9 mouse cellular contexts compared by ENCODE assay signal in genomic region chr4:145300210-145300927, GRCm38 (mm10). TPM values are rescaled to one million over a fixed set of nuclear protein-coding genes. Genes with fewer than 3 reads are reported as not detected.
DNase-seq lines count a peak whose midpoint lies in the region; ATAC-seq and TF ChIP-seq lines count a peak whose summit lies in the region.
"Had no signal": no experiment of that assay in that cellular context is flagged by ENCODE, and none has a peak within 500 bp of the region (broad histone marks: within the 10 kb centered on the region; RNA-seq: fewer than 3 reads in every experiment).

No protein-coding gene starts in this region.

- H3K9ac ChIP-seq in CH12.LX (ENCODE audit: insufficient read depth, low read depth) = 0 out of 2 replicates have a peak overlapping the region, but pooled peaks have one; percentile 6
- H3K9ac ChIP-seq in stomach, embryonic 16.5 days (ENCODE audit: low read length) = no peak overlapping the region

- peaks cover 16 to 49% of the 10 kb centered on the region in 2 experiments for H3K4me1 ChIP-seq in CH12.LX (ENCODE audit: control insufficient read depth in 1 of 2, insufficient read depth in 2 of 2)
- H3K4me1 ChIP-seq in stomach, embryonic 16.5 days (ENCODE audit: control insufficient read depth, insufficient read depth, low read length) = no peaks in the 10 kb centered on the region; the same call in 1 of the 2 replicates
- no peaks in the 10 kb centered on the region for H3K4me1 ChIP-seq in forebrain, embryonic 10.5 days

- H3K9me3 ChIP-seq in CH12.LX (replicated peaks; ENCODE audit: low read length) = no peaks in the 10 kb centered on the region
- no peaks in the 10 kb centered on the region for H3K9me3 ChIP-seq in stomach, embryonic 16.5 days (replicated peaks; ENCODE audit: control insufficient read depth, low read length)
- no peaks in the 10 kb centered on the region for H3K9me3 ChIP-seq in forebrain, embryonic 10.5 days
- H3K9me3 ChIP-seq: limb, embryonic 10.5 days had no signal

- H3K27ac ChIP-seq in CH12.LX (ENCODE audit: insufficient read depth, low read depth) = peak overlapping the region; percentile 78
- no peak overlapping the region for H3K27ac ChIP-seq in stomach, embryonic 16.5 days (ENCODE audit: low read length)
- H3K27ac ChIP-seq in forebrain, embryonic 10.5 days = no peak overlapping the region
- H3K27ac ChIP-seq: limb, embryonic 10.5 days had no signal

- TF ChIP-seq RAD21 in CH12.LX (IDR thresholded peaks at IDR 0.05; ENCODE audit: low read depth, low read length) = peak; percentile 15

- peaks cover 15 to 39% of the 10 kb centered on the region in 2 experiments for H3K36me3 ChIP-seq in CH12.LX (replicated peaks in 1 of 2; ENCODE audit: control insufficient read depth in 1 of 2, insufficient read depth in 1 of 2, low read length in 1 of 2)
- H3K36me3 ChIP-seq in stomach, embryonic 16.5 days (ENCODE audit: control insufficient read depth, insufficient read depth, low read length) = no peaks in the 10 kb centered on the region
- H3K36me3 ChIP-seq in forebrain, embryonic 10.5 days (replicated peaks) = no peaks in the 10 kb centered on the region
- H3K36me3 ChIP-seq: limb, embryonic 10.5 days had no signal

- no peaks in the 10 kb centered on the region for H3K27me3 ChIP-seq in CH12.LX (replicated peaks)
- no peaks in the 10 kb centered on the region for H3K27me3 ChIP-seq in stomach, embryonic 16.5 days (ENCODE audit: control insufficient read depth, insufficient read depth, low read length)
- no peaks in the 10 kb centered on the region for H3K27me3 ChIP-seq in forebrain, embryonic 10.5 days (ENCODE audit: poor library complexity, severe bottlenecking)

- in situ Hi-C loops in CH12.LX (cut with MboI; ENCODE audit: low pct_ligation_motif_present, low pct_unique_long_range_greater_than_20kb, low sequenced_read_pairs) = no loop called here

- 31% methylated on average over 11 of the region's 12 CpGs for WGBS in stomach, embryonic 16.5 days
- WGBS in forebrain, embryonic 10.5 days = 70% methylated on average over 11 of the region's 12 CpGs

- peak overlapping the region; percentile 47; the same call in 1 of the 2 replicates for H3K4me2 ChIP-seq in CH12.LX (ENCODE audit: insufficient read depth, low read depth, poor library complexity, severe bottlenecking)
- no peak overlapping the region for H3K4me2 ChIP-seq in stomach, embryonic 16.5 days (ENCODE audit: low read depth, low read length)

- TF ChIP-seq EP300 in CH12.LX (IDR thresholded peaks at IDR 0.05; ENCODE audit: low read length) = peak; percentile 91

- no peak for TF ChIP-seq CTCF in CH12.LX (conservative IDR thresholded peaks at IDR 0.05 in 1 of 2, IDR thresholded peaks at IDR 0.05 in 1 of 2; ENCODE audit: low read depth in 2 of 2, low read length in 2 of 2)

- H3K79me2 ChIP-seq in CH12.LX (replicated peaks; ENCODE audit: control insufficient read depth, extremely low read depth, insufficient read depth, poor library complexity, severe bottlenecking) = no peaks in the 10 kb centered on the region

- H3K4me3 ChIP-seq in CH12.LX (replicated peaks in 1 of 3; ENCODE audit: low read depth in 2 of 3, low read length in 2 of 3, poor library complexity in 1 of 3) = no peak overlapping the region
- H3K4me3 ChIP-seq in stomach, embryonic 16.5 days (replicated peaks; ENCODE audit: low read length) = no peak overlapping the region
- no peak overlapping the region for H3K4me3 ChIP-seq in forebrain, embryonic 10.5 days
- H3K4me3 ChIP-seq: limb, embryonic 10.5 days had no signal

- dilution Hi-C loops in CH12.LX (cut with MboI; ENCODE audit: extremely low pct_ligation_motif_present, extremely low pct_unique_long_range_greater_than_20kb, low sequenced_read_pairs) = no loop called here

- peak; percentile 87 for ATAC-seq in common myeloid progenitor, adult 5-6 weeks (replicated peaks; ENCODE audit: low read depth, poor library complexity, severe bottlenecking)
- ATAC-seq in stomach, embryonic 16.5 days (ENCODE audit: insufficient read depth, low FRiP score) = peak; percentile 42; the same call in 1 of the 2 replicates

- TF ChIP-seq POLR2A in CH12.LX (IDR thresholded peaks at IDR 0.05; ENCODE audit: low read depth, low read length) = peak; percentile 26; the same call in 1 of the 2 replicates

- peak; percentile 97 for DNase-seq in CH12.LX (ENCODE audit: extremely low read depth)
- DNase-seq in lung, postnatal 4 days = peak; percentile 22 to 32
- DNase-seq in adrenal gland, postnatal 36 days = no peak
- no peak for DNase-seq in Muller cell, postnatal 12 days (ENCODE audit: inconsistent ontology term)
- DNase-seq in forebrain, embryonic 10.5 days (ENCODE audit: extremely low spot score, low spot score) = no peak
- DNase-seq: gastrocnemius, postnatal 10 days had no signal

TF ChIP-seq in CH12.LX, 34 proteins besides CTCF, POLR2A, EP300 and RAD21:
- TF ChIP-seq ELF1 (IDR thresholded peaks at IDR 0.05; ENCODE audit: low read depth, low read length) (peak; percentile 95), ETS1 (conservative IDR thresholded peaks at IDR 0.05; ENCODE audit: low read depth, low read length) (peak; percentile 97), MAX (IDR thresholded peaks at IDR 0.05; ENCODE audit: low read length) (peak; percentile 5; the same call in 1 of the 2 replicates), ZNF384 (IDR thresholded peaks at IDR 0.05; ENCODE audit: low read depth, low read length) (peak; percentile 90), JUN (IDR thresholded peaks at IDR 0.05; ENCODE audit: insufficient read depth, low read depth, low read length) (peak; percentile 26; the same call in 1 of the 2 replicates), TCF12 (IDR thresholded peaks at IDR 0.05; ENCODE audit: low read depth, low read length) (peak; percentile 95), ZKSCAN1 (IDR thresholded peaks at IDR 0.05; ENCODE audit: borderline replicate concordance, low read depth, low read length) (no peak; the same call in 1 of the 2 replicates), BHLHE40 (IDR thresholded peaks at IDR 0.05; ENCODE audit: low read depth, low read length) (peak; percentile 86), MAZ (IDR thresholded peaks at IDR 0.05; ENCODE audit: low read depth, low read length) (peak; percentile 94), IRF4 (IDR thresholded peaks at IDR 0.05; ENCODE audit: low read depth, low read length) (peak; percentile 97), NELFE (IDR thresholded peaks at IDR 0.05; ENCODE audit: low read depth, low read length) (0 out of 2 replicates have a peak, but pooled peaks have one; percentile 31), RCOR1 (conservative IDR thresholded peaks at IDR 0.05; ENCODE audit: low read depth, low read length) (peak; percentile 84), MEF2A (IDR thresholded peaks at IDR 0.05; ENCODE audit: borderline replicate concordance, low read depth, low read length) (peak; percentile 86), USF1 (IDR thresholded peaks at IDR 0.05; ENCODE audit: low read depth, low read length) (no peak), GABPA (IDR thresholded peaks at IDR 0.05; ENCODE audit: insufficient replicate concordance, low read depth, low read length) (no peak), CHD2 (IDR thresholded peaks at IDR 0.05; ENCODE audit: low read length) (peak; percentile 42; the same call in 1 of the 2 replicates), HCFC1 (IDR thresholded peaks at IDR 0.05; ENCODE audit: low read depth, low read length) (peak; percentile 47), TBP (conservative IDR thresholded peaks at IDR 0.05; ENCODE audit: low read depth, low read length) (peak; percentile 56; the same call in 1 of the 2 replicates), CHD1 (IDR thresholded peaks at IDR 0.05; ENCODE audit: low read depth, low read length) (no peak), SIN3A (IDR thresholded peaks at IDR 0.05; ENCODE audit: low read length) (peak; percentile 96), MYC (IDR thresholded peaks at IDR 0.05; ENCODE audit: low read depth, low read length) (peak; percentile 73), USF2 (conservative IDR thresholded peaks at IDR 0.05; ENCODE audit: low read depth, low read length) (no peak), SMC3 (IDR thresholded peaks at IDR 0.05; ENCODE audit: low read depth, low read length) (peak; percentile 26), NRF1 (IDR thresholded peaks at IDR 0.05; ENCODE audit: low read depth, low read length) (peak; percentile 50; the same call in 1 of the 2 replicates), MXI1 (IDR thresholded peaks at IDR 0.05; ENCODE audit: low read depth, low read length) (peak; percentile 96)

RNA-seq across cellular contexts. Expression of gene Tnfrsf8, which starts 14.6 kb away (rescaled TPM):
- total RNA-seq in CH12.LX (2012; rRNA removed) (23.2 and 31.0 TPM in 2 replicates), CH12.LX (2014; rRNA removed) (18.9 and 24.7 TPM in 2 replicates)
- polyA plus RNA-seq in CH12.LX (2012; ENCODE audit: insufficient read length, low read depth) = 11.5 and 12.7 TPM in 2 replicates
- 0.05 and 0.29 TPM in 2 replicates for total RNA-seq in common myeloid progenitor, adult 5-6 weeks (2017)
- polyA plus RNA-seq in stomach, embryonic 16.5 days (2015; fragmentation: Nextera tagmentation; extraction: Ambion mirVana) = 0.05 and 0.06 TPM in 2 replicates
- total RNA-seq in adrenal gland, postnatal 36 days (2021) = under 1 TPM; 0.10 to 0.40 TPM
- polyA plus RNA-seq in forebrain, embryonic 10.5 days (2016; fragmentation: Nextera tagmentation; extraction: Ambion mirVana) = 0.05 TPM in 1 of 2 replicates, not detected in the other

RNA-seq across cellular contexts. Expression of gene Tnfrsf1b, which starts 53.7 kb away (rescaled TPM):
- total RNA-seq in CH12.LX (2012; rRNA removed) = 14.9 and 16.7 TPM in 2 replicates
- 10.7 and 11.4 TPM in 2 replicates for total RNA-seq in CH12.LX (2014; rRNA removed)
- polyA plus RNA-seq in CH12.LX (2012; ENCODE audit: insufficient read length, low read depth) = 18.8 and 21.6 TPM in 2 replicates
- 17.1 and 20.1 TPM in 2 replicates for total RNA-seq in common myeloid progenitor, adult 5-6 weeks (2017)
- 7.9 and 8.3 TPM in 2 replicates for polyA plus RNA-seq in stomach, embryonic 16.5 days (2015; fragmentation: Nextera tagmentation; extraction: Ambion mirVana)
- 1 to 10 TPM; 7.6 to 9.7 TPM for total RNA-seq in adrenal gland, postnatal 36 days (2021)
- polyA plus RNA-seq in forebrain, embryonic 10.5 days (2016; fragmentation: Nextera tagmentation; extraction: Ambion mirVana) = 2.1 and 2.5 TPM in 2 replicates

Comparison
In these comparisons a context has a peak if more than half of its experiments do, and no peak if none do; other contexts are left out.
1. DNase-seq: peak in CH12.LX (single experiment) and lung, postnatal 4 days (2 of 2); none in adrenal gland, postnatal 36 days (0 of 2), Muller cell, postnatal 12 days (single experiment) and forebrain, embryonic 10.5 days (single experiment).
2. RNA of gene Tnfrsf8, which starts 14.6 kb away (total RNA-seq): 18.9 to 31.0 TPM in CH12.LX; 0.10 to 0.40 TPM in adrenal gland, postnatal 36 days and 0.05 to 0.29 TPM in common myeloid progenitor, adult 5-6 weeks; every median in the first group is over 10 times any median in the second.